Mouse (Mus musculus) induced T-regulatory cell, adult 2 months (primary cell): ENCODE data around the gene Cbx2.

Source experiments
- DNase-seq: peaks from one replicate; pipeline ENCODE4 v3.0.0-alpha.2; 2012; ENCODE audit warnings: low read depth

Gene Cbx2

GRCm38 (mm10) chr11:119017506-119017905, 5.3 kb upstream of the Cbx2 start:
- no peak for DNase-seq

- DNase-seq = no peak
These were observed 1.6 kb upstream of the Cbx2 start for GRCm38 (mm10) chr11:119021180-119021579.

DNA sequence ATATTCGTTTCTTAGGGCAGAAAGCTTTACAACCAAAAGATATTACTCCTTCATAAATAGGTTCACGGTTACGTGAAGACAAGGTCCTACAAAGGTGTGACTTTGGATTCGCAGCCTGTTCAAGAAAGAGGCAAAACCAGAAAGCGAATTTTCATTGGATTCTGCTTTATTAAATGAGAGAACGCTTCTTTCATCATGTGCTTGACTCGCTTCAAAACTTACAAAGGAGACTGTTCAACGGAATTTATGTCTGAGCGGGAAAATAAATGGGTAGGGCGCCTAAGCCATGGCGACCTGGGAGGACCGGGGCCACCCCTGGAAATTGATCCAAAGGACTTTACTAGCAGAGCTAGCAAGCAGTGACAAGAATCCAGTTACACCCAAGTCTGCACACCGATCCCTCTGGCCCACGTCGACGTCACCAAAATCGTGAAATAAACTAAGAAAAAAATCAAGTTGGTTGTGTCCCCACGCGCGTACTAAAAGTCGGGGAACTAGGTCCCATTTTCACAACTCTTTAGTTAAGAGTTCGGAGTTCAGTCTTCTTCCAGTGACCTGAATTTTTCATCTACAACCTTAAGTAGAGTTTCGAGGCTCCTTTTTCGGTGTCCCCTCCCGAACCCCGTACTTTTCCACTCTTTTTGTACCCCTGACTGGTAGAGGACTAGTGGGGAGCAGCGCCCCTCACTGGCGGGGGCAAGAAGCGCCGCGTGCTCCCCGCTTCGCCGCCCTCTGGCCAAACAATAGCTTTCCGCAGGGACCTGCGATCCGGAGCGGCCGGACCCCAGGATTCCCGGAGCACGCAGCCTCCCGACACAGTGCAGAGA, 481 bp upstream of the Cbx2 start:
- DNase-seq = no peak

DNA sequence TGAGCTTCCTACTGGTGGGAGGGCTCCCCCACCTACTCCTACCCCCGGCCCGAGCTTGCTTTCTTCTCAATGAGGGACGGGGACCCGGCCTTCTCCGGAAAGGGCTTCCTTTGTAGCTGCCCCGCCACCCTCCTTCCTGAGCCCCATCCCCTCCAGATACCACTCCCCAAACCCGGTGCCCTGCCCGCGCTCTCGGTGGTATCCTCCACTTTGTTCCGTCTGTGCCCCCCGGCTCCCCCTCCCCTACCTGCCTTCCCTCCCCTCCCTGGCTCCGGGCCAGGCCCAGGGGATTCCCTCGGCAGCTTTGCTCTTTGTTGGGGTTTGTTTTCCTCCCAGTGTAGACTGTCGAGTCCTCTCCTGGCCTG, 836 bp downstream of the Cbx2 start:
- DNase-seq = peak; percentile 67

- no peak for DNase-seq
These were observed 1.5 kb downstream of the Cbx2 start for GRCm38 (mm10) chr11:119024260-119024659.

DNA sequence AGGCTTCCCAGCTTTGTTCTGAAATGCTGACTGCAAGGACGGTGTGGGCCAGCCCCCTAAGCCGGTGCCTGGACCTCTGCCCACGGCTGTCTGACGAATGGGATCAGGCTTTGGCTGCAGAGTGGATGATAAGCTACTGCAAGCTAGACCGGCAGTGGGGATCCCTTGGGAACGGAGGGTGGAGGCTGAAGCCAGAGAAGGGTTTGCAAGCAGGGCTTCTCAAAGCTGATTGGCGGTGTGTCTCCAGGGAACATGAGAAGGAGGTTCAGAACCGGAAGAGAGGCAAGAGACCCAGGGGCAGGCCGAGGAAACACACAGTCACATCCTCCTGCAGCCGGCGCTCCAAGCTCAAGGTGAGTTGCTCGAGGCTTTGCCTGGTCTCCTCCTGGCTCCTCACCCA, 3.4 kb downstream of the Cbx2 start:
- no peak for DNase-seq

GRCm38 (mm10) chr11:119033874-119034558, 11.3 kb downstream of the Cbx2 start:
- DNase-seq = peak; percentile 92

DNA sequence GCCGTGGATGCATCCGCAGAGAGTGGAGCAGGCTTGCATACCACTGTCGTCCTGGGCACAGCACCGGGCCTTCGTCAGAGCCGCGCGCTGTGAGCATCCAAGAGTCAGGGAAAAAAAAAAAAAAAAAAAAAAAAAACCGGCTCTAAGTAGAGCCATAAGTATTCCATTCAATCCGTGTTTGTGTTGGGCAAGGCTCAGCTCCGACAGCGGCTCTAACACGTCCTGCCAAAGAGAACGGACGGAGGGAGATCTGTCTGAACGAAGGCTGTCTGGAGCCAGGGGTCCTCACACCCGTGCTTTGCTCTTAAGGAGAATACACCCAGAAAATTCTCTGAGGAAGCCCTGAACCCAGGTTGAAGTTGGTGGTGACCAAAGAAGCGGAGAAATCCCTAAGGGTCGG, 11.9 kb downstream of the Cbx2 start:
- DNase-seq = no peak

- peak; percentile 24 for DNase-seq
These were observed 12.4 kb downstream of the Cbx2 start for GRCm38 (mm10) chr11:119035094-119035685.

GRCm38 (mm10) chr11:119035686-119036165, 13.0 kb downstream of the Cbx2 start:
- peak; percentile 36 for DNase-seq

DNA sequence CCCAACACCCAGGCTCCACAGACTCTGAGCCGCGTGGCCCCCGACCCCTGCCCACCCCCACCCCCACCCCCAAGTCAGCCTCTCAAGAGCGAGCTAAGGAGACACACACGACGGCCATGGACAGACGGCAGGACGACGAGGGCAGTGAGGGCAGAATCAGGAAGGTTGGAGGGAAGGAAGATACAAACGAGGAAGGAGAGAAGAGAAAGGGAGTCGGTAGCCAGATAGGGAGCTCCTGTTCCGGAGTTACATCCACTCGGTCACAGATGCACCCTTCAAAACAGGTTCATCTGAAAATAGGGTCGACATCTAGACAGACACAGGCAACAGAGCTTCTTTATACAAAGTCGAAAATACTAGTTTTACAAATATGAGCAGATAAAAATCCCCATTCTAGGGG, 13.7 kb downstream of the Cbx2 start:
- DNase-seq = no peak

DNA sequence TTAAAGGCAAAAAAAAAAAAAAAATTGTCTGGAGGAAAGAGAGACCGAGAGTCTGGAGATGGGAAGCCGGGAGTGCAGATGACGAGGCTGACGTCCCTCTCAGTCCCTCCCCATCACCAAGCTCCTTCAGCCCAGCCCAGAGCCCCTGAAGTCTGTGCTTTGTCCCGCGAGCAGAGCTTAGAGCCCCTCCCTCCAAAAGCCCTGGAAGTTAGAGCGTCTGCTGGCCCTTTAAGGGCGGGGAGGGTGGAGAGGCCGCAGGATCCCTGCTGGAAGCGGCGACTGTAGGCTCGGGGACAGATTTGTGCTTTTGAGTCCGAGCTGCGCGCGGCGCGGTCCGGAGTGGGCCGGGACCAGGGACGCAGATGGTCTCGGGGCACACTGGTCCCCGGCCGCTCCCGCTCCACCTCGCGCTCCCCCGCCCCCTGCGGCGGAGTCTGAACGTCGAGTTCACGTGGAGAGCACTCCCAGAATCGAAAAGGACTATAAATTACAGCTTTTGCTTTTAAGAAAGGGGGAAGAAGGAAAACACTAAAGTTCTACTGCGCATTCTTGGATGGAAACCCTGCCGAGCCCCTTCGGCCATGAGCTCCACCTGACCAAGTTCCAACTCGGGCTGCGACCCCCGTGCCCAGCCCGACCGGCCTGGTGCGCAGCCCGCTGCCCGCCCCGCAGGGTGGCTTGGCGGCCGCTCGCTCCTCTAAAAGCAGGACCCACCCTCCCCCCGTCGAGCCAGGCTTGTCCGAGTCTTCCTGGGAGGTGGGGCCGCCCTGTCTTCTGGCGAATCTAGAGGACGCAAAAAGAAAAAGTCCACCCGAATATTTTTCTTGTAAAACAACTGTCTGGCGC, 14.4 kb downstream of the Cbx2 start:
- no peak for DNase-seq

DNA sequence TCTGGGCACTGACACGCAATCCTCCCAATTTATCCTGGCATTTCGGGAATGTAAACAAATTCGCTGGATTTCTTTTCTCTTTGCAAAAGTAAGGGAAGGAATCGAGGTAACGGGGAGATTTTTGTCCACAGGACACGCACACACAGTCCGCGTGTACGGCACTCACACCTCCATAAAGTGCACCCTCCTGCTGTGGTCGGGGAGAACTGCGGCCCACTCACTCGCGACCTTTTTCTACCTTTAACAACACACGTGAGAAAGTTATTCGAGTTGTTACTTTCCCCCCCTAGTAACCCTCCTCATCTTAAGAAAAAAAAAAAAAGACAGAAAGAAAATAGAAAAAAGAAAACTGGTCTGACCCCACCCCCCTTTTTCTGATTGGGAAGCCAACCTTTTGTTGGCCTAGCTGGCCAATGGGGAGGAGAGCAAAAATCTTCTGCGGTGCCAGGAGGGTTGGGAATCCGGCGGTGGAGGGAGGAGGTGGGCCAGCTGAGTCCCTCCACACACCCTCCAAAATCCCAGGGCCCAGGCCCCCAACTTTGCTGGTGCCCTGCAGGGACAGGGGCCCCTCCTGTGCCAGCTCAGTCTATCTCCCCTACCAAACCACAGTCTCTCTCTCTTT, 15.1 kb downstream of the Cbx2 start:
- DNase-seq = no peak

- no peak for DNase-seq
These were observed 16.2 kb downstream of the Cbx2 start for GRCm38 (mm10) chr11:119038744-119039484.

DNA sequence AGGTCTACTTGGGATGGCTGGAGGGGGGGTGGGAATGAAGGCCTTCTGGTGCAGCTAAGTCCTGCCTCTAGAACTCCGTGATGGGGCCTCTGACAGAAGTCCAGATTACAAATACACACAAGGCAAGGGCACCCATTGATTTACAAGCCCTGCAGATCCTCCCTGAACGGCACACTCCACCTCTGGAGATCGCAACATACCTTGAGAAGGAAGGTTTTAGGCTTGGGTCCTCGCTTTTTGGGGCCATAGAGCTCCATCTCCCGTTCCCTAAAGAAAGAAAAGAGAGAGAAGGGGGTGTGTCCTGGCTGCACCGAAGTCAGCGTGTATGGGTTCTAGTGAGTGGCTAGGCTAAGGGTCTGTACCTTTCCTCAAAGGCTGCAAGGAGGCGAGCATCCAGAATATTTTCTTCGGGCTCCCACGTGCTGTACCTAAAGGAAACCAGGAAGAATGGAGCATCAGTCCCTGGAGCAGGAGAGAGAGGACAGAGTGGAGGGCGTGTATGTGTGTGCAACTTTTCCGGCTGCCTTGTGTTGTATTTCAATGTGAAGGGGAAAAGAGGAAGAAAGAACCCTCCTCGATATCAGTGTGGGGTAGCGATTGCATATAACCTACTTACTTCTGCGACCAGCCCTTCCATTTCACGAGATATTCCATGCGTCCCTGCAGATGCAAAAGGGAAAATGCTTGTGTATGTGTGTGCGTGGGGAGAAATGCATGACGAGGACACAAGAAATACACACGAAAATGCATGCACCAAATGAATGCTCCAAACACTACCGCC, 17.2 kb downstream of the Cbx2 start:
- DNase-seq = peak; percentile 22

- DNase-seq = peak; percentile 99
These were observed 18.0 kb downstream of the Cbx2 start, which contains the start of gene Cbx8 for GRCm38 (mm10) chr11:119040600-119041324. Gene Cbx8 (minus strand): TSS chr11:119040969.

- no peak for DNase-seq
These were observed 18.6 kb downstream of the Cbx2 start for GRCm38 (mm10) chr11:119041325-119041716.

DNA sequence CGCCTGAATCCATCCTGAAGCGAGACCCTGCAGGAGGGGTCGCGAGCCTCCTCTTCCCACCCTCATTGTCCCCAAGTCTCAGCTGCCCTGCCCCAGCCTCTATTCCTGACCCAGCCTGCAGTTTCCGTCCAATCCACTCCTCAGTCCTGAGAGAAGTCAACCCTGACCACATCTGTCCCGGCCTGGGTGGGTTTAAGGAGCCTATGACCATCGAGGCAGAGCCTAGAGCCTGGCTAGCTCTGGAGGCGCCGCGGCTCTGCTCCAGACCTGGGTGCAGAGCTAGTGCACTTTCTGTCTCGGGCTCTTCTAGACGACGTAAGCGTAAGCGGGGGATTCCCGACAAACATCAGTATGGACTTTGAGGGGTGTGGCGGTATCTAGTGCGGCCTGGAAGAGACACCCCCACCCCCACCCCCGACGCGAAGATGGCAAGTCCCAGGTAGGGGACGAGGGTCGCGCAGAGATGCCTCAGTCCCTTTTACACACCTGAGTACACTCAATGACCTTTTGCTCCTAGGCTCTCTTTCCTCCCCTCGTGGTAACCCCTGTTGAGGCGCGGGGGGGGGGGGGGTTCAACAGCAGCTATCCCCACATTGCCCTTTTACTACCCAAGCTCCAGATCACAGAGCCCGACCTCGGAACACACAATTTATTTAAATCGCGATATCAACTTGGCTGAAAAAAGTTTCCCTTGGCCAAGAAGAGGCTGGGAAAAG, 19.1 kb downstream of the Cbx2 start:
- DNase-seq = peak; percentile 80
